Mouse (Mus musculus): Measurements from ENCODE around the gene Fgr.

The Fgr gene

GRCm38 (mm10) chr4:132959679-132960045 is 14.2 kb upstream of the Fgr start:
- no peak for DNase-seq

GRCm38 (mm10) chr4:132960313-132960712 is 13.6 kb upstream of the Fgr start:
- no peak for DNase-seq

- peak; percentile 60 to 61 for DNase-seq
Observed at GRCm38 (mm10) chr4:132960864-132961639, 12.8 kb upstream of the Fgr start.

- no peak for DNase-seq
Observed at GRCm38 (mm10) chr4:132961866-132962265, 12.0 kb upstream of the Fgr start.

- no peak for DNase-seq
Observed at GRCm38 (mm10) chr4:132962628-132963027, 11.3 kb upstream of the Fgr start.

- DNase-seq = no peak
Observed at GRCm38 (mm10) chr4:132963436-132963835, 10.5 kb upstream of the Fgr start.

- DNase-seq = no peak
Observed at GRCm38 (mm10) chr4:132964064-132964463, 9.8 kb upstream of the Fgr start.

- DNase-seq = peak; percentile 51 to 57
Observed at GRCm38 (mm10) chr4:132964473-132964872, 9.4 kb upstream of the Fgr start.

GRCm38 (mm10) chr4:132968105-132968938 is 5.6 kb upstream of the Fgr start:
- peak; percentile 63 to 73 for DNase-seq

- DNase-seq = peak; percentile 41 to 52
Observed at GRCm38 (mm10) chr4:132971601-132972000, 2.3 kb upstream of the Fgr start.

GRCm38 (mm10) chr4:132972101-132972500 is 1.8 kb upstream of the Fgr start:
- DNase-seq = no peak

GRCm38 (mm10) chr4:132972556-132972955 is 1.3 kb upstream of the Fgr start:
- no peak for DNase-seq

- DNase-seq = no peak
Observed at GRCm38 (mm10) chr4:132973186-132973585, 709 bp upstream of the Fgr start.

GRCm38 (mm10) chr4:132974904-132975303 is 1.0 kb downstream of the Fgr start:
- DNase-seq = peak; percentile 97

GRCm38 (mm10) chr4:132975791-132976190 is 1.9 kb downstream of the Fgr start:
- DNase-seq = no peak

- no peak for DNase-seq
Observed at GRCm38 (mm10) chr4:132976729-132977128, 2.8 kb downstream of the Fgr start.

- DNase-seq = peak in 1 of 2 experiments; percentile 39
Observed at GRCm38 (mm10) chr4:132977597-132977996, 3.7 kb downstream of the Fgr start.

GRCm38 (mm10) chr4:132979186-132979585 is 5.3 kb downstream of the Fgr start:
- peak in 1 of 2 experiments; percentile 61 for DNase-seq

GRCm38 (mm10) chr4:132981621-132982020 is 7.7 kb downstream of the Fgr start:
- DNase-seq = no peak

- no peak for DNase-seq
Observed at GRCm38 (mm10) chr4:132982999-132983398, 9.1 kb downstream of the Fgr start.

- peak; percentile 85 to 86 for DNase-seq
Observed at GRCm38 (mm10) chr4:132983664-132984512, 10.0 kb downstream of the Fgr start.

GRCm38 (mm10) chr4:132988581-132989355 is 14.9 kb downstream of the Fgr start:
- no peak for DNase-seq

Data from cerebellum, postnatal 10 days (tissue).